Mouse (Mus musculus): ENCODE data around the gene Chst8.

Chst8 gene

DNA sequence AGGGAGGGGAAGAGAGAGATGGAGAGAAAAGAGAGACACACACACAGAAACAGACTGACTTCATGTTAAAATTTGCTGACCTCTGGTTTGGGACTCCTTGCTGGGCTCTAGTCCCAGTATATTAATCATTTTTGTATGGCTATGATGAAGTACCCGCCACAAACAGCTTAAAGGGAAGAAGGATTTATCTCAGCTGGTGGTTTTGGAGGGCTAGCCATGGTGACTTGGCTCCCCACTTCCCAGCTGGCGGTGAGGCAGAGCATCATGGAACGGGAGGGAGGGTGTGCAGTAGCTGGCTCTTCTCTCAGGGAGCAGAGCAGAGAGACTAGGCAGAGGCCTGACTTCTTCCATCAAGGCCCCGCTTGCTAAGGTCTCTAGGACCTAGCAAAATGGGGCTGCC, 109.1 kb downstream of the Chst8 start:
- DNase-seq, result no peak

DNA sequence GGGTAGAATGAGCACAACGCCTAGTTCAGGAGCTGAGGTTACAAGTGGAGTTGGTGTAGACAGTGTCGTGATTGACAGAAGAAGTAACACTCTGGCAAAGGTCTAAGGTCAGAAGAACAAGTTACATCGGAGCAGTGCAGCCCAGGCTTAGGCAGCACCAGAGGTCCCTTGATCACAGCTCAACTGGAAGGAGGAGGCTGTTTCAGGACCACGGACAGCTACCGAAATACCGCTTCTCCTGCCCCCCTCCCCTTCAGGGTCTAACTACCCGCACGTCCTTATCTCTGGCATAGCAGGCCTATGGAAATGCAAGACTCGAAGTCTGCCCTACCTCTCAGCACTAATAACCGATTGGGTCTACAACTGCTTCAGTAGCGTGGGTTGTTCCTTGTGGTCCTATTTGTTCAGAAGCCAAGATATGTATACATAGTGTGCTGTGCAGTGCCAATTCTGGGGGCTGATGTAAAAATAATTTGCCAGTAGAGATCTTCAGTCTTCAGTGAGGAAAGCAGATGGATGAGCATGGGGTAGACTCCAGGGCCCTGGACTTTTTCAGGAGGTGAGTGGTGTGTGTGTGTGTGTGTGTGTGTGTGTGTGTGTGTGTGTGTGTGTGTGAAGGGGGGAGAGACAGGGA, 109.7 kb downstream of the Chst8 start:
- DNase-seq, result no peak

DNA sequence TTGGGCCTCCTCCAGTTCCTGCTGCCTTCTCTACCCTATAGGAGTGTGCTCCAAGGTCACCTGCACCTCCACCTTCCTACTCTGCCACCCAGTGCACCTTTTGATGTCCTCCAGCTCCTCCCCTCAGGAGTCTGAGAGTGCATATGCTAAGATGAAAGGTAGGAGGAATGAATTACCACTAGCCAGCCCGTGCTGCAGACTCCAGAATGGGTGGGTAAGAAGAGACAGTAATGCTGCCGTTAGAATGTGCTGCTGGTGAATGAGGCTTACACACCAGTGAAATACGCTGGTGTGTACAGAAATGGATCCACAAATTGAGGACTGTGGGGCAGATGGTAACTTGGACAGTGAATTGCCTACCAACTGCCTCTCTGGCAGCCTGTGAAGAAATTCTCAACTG, 112.6 kb downstream of the Chst8 start:
- DNase-seq, result no peak

DNA sequence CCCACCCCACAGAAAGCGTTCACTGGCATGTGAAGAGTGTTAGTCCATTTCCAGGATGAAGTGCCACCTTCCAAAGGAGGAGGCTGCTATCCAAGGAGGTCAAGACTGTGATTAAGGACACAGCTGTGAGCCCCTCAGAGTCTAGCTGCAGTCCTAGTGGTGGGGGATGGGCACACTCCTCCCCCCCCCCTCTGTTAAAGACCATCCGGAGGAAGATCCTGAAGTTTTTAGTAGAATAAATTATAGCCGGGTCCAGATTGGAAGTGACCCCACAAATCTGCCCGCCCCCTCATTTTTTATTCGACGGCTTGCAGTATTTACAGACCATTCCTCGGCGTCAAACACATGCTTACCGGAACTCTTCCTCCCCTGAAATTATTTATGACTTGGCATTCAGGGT, 114.3 kb downstream of the Chst8 start:
- no peak for DNase-seq

DNA sequence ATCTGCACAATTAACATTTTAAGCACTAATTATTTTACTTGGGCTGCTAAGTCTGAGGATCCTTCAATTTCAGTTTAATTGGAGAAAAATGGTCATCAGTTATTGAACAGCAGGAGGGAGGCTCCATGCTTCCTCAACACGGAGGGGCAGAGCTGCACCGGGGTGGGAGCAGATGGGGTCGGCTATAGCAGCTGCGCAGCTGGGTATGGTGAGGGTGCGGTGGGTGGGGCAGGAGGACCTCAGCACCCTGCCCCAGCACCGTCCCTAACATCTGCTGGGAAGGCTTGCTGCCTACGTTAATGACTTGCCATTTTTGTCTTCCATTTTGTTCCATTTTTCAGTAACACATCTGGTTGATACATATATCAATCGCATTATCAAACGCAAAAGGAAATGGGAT, 116.4 kb downstream of the Chst8 start:
- no peak for DNase-seq

DNA sequence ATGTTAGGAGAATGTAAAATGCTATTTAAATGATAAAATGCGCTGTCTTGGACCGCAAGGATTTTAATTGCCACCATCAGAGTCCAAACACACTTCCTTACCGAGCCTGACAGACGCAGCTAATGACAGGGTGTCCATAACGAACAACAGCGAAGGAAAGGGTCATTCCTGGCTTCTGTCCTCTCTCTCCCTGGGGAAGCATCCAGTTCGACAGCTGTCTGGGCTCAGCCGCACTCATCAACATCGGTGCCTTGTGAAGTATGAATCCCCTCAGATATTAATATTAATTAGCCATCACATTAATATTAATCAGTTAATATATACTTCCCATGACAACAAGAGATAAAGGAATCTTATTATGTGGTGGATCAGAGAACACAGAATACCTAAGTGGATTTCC, 117.6 kb downstream of the Chst8 start:
- DNase-seq, result no peak

DNA sequence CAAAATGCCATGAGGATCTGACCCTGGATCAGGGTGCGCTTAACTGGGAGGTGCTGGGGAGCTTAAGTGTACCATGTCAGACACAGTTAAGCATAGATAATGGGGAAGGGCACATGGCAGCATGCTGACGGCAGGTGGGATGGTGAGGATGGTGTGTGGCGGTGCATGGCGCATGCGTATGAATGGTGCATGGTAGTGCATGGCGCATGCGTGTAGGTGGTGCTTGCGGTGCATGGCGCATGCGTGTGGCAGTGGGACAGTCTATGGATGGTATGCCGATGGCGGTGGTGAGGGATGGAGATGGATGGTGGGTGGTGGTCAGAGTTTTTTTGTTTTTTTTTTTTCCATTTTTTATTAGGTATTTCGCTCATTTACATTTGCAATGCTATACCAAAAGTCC, 118.6 kb downstream of the Chst8 start:
- DNase-seq, result no peak

DNA sequence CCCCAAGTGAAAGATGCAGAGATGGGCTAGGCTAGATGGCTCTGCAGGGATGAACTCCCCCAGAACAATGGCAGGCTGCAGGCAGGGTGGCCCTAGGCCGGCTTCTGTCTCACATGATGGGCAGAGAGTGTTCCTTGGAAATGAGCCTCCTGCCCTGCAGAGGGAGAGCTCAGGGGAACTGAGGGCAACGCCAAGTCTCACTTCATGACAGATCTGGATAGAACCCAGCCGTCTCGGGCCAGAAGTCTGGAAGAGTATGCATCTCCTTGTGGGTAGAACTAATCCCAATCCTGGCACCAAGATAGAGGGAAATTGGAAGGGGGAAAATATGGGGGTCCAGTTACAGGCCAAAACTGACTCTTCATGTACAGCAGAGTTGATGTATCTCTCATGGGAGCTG, 119.4 kb downstream of the Chst8 start:
- no peak for DNase-seq

DNA sequence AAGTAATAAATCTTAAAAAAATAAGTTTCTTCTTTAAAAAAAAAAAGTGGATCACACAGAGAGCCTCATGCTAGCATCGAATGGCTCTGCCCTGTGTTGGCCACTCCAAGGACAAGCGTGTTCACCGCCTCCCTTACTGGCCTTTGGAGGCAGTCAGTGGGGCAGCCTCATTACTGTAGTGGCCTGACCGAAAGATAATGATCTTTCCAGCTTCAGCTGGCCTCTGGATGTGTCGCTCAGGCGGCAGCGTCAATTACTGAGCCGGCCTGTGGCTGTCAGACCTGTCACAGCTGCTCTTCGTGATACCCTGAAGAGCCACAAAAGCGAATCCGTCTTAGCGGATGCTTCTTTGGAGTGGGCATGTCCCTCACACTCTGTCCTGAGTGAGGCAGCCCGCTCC, 122.4 kb downstream of the Chst8 start:
- no peak for DNase-seq

DNA sequence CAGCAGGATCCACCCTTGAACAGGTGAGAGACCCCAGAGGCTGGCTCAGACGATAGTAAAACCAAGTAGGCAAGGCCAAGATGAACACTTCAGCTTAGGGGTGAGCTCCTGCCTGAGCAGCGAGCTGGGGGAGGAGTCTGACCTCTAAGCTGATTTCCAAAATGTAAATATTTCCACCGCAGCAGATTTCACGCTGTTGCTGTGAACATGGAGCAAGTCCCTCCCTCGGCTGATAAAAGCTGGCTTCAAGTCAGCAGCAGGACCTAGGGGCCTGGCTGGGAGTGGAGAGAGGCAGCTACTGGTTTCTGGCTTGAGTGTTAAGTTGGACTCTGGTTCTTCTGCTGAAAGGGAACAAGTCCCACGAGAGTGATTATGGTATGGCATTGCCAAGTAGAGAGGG, 123.5 kb downstream of the Chst8 start:
- DNase-seq, result no peak

DNA sequence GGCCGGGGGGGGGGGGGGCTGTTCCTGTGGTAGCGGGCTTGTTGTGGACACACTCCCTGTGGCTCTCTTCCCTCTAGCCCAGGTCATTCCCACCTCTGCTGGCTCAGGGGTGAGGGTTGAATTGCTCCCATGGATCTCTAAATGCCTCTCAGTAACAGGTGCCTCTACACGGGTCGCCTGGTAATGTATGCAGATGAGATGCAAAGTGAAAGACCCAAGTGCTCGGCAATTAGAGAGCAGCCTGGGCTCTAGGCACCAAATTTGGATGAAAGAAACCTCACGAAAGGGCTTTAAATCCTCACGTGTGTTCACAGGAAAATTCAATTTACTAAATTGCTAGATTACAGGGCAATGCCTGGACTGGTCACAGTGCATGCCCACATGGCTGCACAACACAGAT, 126.7 kb downstream of the Chst8 start:
- DNase-seq, result no peak

DNA sequence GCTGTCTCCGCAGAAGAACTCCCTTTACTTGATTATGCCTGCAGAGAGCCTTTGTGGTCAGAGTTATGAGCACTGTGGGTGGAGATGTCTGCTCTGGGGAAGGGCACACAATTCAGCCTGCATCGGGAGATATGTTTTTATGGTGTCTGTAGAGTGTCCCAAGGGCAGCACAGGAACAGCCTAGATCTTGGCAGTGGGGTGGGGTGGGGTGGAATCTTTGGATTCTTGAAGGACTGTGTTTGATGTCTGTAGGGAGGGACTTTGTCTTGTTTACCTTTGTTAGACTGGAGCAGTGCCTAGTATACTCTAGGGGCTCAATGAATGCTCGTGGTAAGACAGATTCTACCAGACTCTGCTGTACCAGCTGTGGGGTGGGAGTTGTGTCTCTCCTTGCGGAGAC, 127.3 kb downstream of the Chst8 start:
- no peak for DNase-seq

DNA sequence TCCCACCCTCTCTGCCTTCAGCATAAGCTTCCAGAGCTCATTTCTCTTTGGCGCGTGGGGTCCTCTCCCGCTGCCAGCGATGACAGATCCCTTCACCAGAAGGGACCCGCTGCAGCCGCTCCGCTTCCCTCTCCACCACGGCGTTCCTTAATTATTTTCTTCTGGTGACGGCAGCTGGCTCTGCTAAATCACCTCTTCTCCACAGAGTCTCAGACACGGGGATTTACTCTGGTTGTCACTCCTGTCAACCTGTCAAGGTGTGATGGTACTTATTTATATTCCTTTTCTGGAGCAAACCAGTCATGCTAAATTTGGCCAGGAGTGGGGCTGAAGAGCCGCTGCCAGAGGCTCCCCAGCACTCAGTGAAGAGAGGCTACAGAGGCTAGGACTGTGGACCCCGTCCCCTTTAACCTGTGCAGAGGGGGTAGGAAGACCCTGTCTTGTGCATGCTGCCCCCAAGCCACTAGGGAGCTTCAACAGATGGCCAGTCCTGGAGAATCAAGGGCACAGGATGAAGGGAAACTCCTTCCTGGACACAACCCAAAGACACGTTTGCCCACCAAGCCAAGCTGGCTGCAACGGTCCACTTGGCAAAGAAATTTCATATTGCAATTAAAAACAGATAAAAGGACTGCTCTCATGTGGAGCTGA, 131.6 kb downstream of the Chst8 start:
- peak; percentile 30 for DNase-seq

DNA sequence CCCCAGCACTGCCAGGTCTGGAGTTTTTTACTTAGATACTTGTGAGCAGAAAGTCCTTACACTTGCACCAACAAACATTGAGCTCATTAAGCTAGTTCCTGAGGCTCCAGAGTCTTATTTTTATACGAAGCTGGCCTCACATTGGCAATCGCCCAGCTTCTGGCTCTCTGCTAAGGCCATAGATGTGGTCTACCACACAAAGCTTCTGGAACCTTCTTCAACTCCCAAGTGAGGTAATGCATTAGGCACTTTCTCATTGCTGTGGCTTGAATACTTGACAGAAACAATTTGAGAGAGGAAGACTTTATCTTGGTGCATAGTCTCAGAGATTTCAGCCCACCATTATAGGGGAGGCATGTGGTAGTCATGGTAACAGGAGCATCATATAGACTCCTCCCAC, 132.6 kb downstream of the Chst8 start:
- no peak for DNase-seq

DNA sequence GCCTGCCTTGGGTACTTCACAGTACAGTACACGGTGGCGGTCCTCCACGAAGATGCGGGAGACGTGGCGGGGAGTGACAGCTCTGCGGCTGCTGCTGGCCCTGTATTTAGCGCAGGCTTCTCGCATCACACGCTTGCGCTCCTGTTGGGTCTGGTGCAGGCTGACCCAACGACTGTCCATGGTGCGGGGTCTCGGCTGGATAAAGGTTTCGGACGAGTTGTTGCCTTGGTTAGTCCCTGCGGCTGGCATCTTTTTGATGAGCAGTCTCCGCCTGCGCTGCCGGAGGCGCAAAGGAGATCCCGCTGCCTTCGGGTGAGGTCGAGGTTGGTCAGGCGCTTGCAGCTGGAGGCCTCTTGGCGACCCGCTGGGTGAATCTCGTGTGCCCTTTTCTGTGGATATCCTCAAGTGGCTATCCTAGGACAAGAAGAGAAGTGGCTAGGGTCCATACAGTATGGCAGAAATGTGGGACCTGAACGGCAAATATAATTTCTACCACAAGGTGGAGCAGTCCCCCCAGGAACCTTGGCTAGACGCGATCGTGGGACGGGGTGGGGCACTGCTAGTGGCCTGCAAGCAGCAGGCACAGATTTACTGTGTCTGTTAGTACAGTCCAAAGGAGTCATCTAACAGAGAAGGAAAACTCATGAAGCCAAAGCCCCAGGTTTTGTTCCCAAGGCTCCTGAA, 136.5 kb downstream of the Chst8 start:
- DNase-seq, result peak; percentile 77

DNA sequence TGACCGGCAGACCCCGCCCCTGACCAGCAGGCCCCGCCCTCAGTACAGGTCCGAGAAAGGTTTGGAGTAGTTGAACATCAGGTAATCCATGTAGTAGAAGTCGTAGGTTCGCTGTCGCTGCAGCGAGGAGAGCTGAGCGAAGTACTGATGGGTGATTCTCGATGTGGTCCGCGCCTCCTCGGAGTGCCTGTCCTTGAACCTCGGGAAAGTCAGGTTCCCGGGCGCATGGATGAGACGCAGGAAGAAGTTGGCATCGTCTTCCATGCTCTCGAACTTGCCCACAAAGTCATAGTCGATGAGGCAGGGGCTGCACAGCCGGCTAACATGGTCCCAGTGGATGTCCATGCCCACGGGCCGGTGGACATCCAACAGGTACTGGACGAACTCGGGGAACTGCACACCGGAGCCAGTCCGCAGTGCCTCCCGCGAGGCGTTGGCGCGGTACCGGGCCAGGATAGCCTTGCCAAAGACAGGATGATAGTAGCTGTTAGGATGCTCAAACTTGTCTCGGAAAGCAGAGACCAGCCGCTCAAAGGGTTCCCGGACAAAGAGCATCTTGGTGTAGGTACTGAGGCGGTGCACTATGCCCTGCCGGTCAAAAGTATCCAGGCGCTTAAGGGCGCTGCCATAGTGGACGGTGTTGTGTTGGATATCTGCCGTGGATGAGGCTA, 137.3 kb downstream of the Chst8 start:
- DNase-seq, result no peak

DNA sequence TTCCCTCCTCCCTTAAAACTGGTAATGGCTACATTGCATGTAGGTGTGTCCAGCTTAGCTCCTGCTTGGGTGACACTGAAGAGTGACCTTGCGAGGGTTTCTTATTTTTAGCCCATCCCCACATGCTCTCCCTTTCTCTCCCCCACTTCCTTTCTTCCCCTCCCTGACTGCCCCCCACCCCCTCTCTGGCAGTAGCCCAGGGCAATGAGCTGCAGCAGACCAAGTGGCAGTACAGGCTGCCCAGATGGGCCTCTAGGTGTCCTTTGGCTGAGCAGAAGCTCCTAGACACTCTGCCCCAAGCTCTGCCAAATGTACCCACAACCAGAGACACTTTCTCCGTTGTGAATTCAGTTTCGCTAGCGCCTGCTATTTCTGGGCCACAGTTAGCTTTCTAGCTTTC, 139.6 kb downstream of the Chst8 start:
- DNase-seq, result peak; percentile 22

DNA sequence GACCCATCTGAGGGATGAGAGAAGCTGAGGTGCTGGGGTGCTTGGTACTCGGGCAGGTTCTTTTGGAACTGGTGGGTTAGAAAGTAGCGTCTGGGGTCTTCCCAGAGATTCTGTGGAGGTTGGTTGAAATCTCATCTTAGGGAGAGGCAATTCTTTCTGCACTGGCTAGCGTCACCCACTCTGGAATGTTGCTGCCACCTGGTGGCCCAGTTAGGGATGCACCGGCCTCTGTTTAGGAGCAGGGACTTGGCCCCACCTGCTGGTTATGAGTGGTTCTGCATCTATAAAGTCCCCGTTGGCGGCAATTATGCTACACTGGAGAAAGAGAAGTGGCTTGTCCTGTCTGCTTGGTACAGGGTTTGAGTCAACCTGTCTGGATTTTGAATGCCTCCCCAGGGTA, 140.6 kb downstream of the Chst8 start:
- peak; percentile 96 for DNase-seq

DNA sequence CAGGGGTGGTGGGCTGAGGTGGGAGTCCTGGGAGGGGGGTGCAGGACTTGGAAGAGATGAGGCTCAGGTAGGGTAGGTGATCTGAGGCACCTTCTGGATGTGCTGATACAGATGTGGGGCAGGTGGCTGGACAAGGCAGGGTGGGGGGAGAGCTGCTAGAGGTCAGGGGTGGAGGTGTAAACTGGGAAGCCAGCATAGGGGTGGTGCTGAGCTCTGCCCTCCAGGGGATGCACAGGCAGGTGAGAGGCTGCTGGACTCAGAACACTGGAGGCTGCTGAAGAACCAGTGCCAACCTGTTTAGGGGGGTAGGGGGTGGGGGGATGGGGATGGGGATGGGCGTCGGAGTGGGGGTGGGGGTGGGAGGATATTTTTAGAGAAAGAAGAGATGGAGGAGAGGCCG, 141.7 kb downstream of the Chst8 start:
- no peak for DNase-seq

DNA sequence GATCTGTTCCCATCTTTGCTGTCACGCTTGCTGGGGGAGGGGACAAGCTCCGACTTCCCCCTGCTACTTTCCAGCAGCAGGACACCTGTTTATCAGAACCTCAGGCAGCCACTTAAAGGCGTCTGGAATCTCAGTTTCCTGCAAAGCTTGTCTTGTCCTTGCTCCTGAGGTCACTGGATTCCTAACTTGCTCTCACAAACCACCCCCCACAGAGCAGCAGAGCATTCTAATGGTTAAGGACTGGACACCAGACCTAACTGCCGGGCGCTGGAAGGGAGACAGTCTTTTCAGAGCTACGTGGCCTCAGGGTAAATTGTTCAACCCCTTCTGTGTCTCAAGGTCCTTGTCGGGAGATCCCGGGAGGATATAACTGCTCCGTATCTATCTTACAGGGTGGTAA, 143.2 kb downstream of the Chst8 start:
- DNase-seq, result no peak

DNA sequence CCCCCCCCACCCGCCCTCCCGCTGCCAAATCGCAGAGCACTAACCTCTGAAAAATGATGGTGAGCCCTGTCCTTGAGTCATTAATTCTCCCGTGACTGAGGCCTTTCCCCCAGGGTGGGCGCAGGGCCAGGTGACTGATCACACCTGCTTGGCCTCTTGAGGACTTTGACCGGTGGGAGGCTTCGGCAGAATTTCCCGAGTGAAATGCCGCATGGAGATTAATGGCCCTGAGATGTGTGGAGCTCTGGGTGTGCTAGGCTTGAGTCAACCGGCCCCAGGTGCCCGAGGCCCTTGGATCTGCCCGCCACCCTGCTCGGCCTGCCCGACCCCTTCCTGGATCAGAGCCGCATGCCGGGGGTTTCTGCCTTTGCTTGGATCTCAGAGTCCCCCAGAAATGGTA, 144.6 kb downstream of the Chst8 start:
- DNase-seq, result no peak

DNA sequence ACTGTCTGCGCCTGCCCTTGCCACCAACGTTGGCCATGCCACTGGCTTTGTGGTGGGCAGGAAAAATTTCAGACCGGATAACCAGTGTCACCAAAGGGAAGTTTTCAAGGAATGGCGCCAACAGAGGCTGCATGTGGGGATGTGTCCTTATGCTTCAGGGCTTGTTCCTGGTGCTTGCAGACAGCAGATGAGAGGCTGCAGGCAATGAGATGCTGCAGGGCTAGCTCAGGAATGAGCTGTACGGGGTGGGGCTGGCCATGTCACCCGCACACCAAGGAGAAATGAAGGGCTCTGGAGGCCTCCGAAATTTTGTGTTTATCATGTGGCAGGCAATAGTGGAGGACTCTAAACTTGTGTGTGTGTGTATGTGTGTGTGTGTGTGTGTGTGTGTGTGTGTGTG, 149.4 kb downstream of the Chst8 start:
- DNase-seq, result no peak

DNA sequence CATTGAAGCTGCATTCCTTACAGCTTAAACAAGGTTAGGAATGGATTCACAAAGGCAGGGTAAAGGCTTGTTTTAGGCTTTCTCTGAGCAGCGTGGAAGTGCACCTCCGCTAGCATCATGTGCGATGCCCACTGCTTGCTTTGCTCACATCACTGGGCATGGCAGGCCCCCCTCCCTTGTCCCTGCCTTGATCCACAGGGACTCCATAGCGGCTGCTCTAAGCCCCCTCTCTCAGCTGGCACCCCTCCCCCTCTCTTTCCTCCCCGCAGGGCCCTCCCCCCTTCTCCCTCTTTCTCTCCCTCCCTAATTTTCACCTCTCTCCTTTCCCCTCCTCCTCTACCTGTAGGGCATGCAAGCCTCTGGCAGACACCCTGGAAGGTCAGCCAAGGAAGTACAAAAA, 150.3 kb downstream of the Chst8 start:
- DNase-seq, result no peak

All from right cerebral cortex, postnatal 4 days (tissue).